Mouse (Mus musculus) adrenal gland, postnatal 10 days (tissue): ENCODE measurements at regions not wholly inside any gene's neighbourhood (a gene's known extent, or its start where the extent isn't known, plus 50 kb on each side); places are given as distances from the start of the nearest gene placed in this dataset.

Experiments
- DNase-seq: peaks from one replicate; pipeline ENCODE4 v3.0.0; 2021; ENCODE audit warnings: mixed read lengths

GRCm38 (mm10) chr7:121589088-121589605 lies 117.9 kb downstream of the Usp31 start:
- DNase-seq = no peak

- DNase-seq = no peak
Measured at GRCm38 (mm10) chr7:121587713-121588112, 119.3 kb downstream of the Usp31 start.

GRCm38 (mm10) chr7:121585721-121586120 lies 121.3 kb downstream of the Usp31 start:
- no peak for DNase-seq

- DNase-seq = no peak
Measured at GRCm38 (mm10) chr7:121579497-121579896, 127.6 kb downstream of the Usp31 start.

GRCm38 (mm10) chr7:121572681-121573335 lies 134.2 kb downstream of the Usp31 start:
- no peak for DNase-seq

- no peak for DNase-seq
Measured at GRCm38 (mm10) chr7:121571741-121572140, 135.3 kb downstream of the Usp31 start.

- no peak for DNase-seq
Measured at GRCm38 (mm10) chr7:121571292-121571691, 135.8 kb downstream of the Usp31 start.

- no peak for DNase-seq
Measured at GRCm38 (mm10) chr7:121569248-121569647, 137.8 kb downstream of the Usp31 start.

GRCm38 (mm10) chr7:121568064-121568463 lies 139.0 kb downstream of the Usp31 start:
- no peak for DNase-seq

GRCm38 (mm10) chr7:121563526-121563925 lies 143.5 kb downstream of the Usp31 start:
- peak; percentile 44 for DNase-seq

- DNase-seq = no peak
Measured at GRCm38 (mm10) chr7:121555420-121555819, 151.6 kb downstream of the Usp31 start.
